ENCODE assay signal across 29 mouse cellular contexts in the genomic region with DNA sequence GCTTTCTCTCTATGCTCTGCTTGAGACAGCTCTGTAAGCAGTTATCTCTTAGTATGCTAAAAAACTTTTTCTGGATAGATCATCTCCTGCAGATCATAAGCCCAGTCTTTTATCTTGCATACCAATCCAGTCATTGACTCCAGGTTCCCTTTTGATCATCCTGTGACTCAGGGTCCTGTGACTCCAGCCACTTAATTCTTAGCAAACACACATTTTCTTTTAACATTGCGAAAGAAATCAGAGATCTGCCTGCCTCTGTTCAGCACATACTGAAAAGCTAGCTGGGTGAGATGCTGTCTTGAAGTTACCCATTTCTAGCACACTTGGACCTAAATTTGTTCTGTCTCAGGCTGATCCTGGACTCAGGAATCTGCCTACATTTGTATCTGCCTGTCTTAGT. TPM values are rescaled to one million over a fixed set of nuclear protein-coding genes. Genes with fewer than 3 reads are reported as not detected.
DNase-seq lines count a peak whose midpoint lies in the region; ATAC-seq and TF ChIP-seq lines count a peak whose summit lies in the region.
"Had no signal": no experiment of that assay in that cellular context is flagged by ENCODE, and none has a peak within 500 bp of the region (broad histone marks: within the 10 kb centered on the region; RNA-seq: fewer than 3 reads in every experiment).

No protein-coding gene starts in this region.

- no peak overlapping the region for H3K4me2 ChIP-seq in kidney, embryonic 16.5 days (replicated peaks; ENCODE audit: low read depth, low read length)
- H3K4me2 ChIP-seq: embryonic facial prominence, embryonic 13.5 days; forebrain, embryonic 12.5 days; forebrain, embryonic 15.5 days; heart, embryonic 13.5 days; hindbrain, embryonic 14.5 days had no signal

- H3K27me3 ChIP-seq in kidney, adult 2 months (replicated peaks; ENCODE audit: control insufficient read depth, insufficient read depth, low read length), result no peaks in the 10 kb centered on the region
- H3K27me3 ChIP-seq in kidney, embryonic 16.5 days (ENCODE audit: insufficient read depth, low read length), result peaks cover 36% of the 10 kb centered on the region
- H3K27me3 ChIP-seq: forebrain, embryonic 15.5 days had no signal

- no peak for TF ChIP-seq POLR2A in kidney, adult 2 months (IDR thresholded peaks at IDR 0.05; ENCODE audit: low read depth, low read length)

- no peaks in the 10 kb centered on the region for H3K9me3 ChIP-seq in kidney, embryonic 16.5 days (ENCODE audit: low read length)
- H3K9me3 ChIP-seq: embryonic facial prominence, embryonic 10.5 days; embryonic facial prominence, embryonic 13.5 days; forebrain, embryonic 12.5 days; forebrain, embryonic 15.5 days; heart, embryonic 10.5 days; heart, embryonic 13.5 days had no signal

- no peak overlapping the region for H3K4me3 ChIP-seq in kidney, adult 2 months (ENCODE audit: insufficient read depth, low read depth, low read length)
- H3K4me3 ChIP-seq in kidney, embryonic 16.5 days (ENCODE audit: low read length), result no peak overlapping the region
- H3K4me3 ChIP-seq: embryonic facial prominence, embryonic 10.5 days; embryonic facial prominence, embryonic 13.5 days; erythroblast, embryonic 14.5 days; forebrain, embryonic 12.5 days; forebrain, embryonic 15.5 days; heart, adult 2 months; heart, embryonic 10.5 days; heart, embryonic 13.5 days had no signal

- no peak for TF ChIP-seq CTCF in kidney, adult 2 months (conservative IDR thresholded peaks at IDR 0.05; ENCODE audit: insufficient read depth, insufficient read length, low read depth, low read length)

- DNase-seq in kidney, adult 2 months, result no peak
- DNase-seq in 3T3-L1 (ENCODE audit: low read depth, low spot score), result peak; percentile 23
- peak; percentile 25 for DNase-seq in Muller cell, postnatal 12 days (ENCODE audit: inconsistent ontology term)
- peak; percentile 66 for DNase-seq in yolk sac, embryonic 10.5 days (ENCODE audit: low spot score)
- DNase-seq in urinary bladder, adult 18-20 months (ENCODE audit: low spot score in 2 of 2), result no peak
- DNase-seq in gastrocnemius, postnatal 10 days, result no peak
- DNase-seq: adrenal gland, postnatal 10 days; adrenal gland, postnatal 36 days; cerebellum, adult 11 months; cerebellum, adult 8-10 months; cerebellum, postnatal 10 days; cerebellum, postnatal 36 days; embryo, embryonic 11 days; gastrocnemius, postnatal 36 days; heart, adult 2 months; heart, postnatal 14 days; heart, postnatal 4 days had no signal

- 61% methylated on average over 1 of the region's 1 CpGs for WGBS in kidney, adult 2 months
- 77% methylated on average over 1 of the region's 1 CpGs for WGBS in kidney, embryonic 16.5 days

- ATAC-seq in kidney, embryonic 16.5 days (ENCODE audit: low FRiP score, low TSS enrichment), result no peak
- ATAC-seq: forebrain, embryonic 15.5 days; hindbrain, postnatal 0 days; Patski had no signal

- no peak overlapping the region for H3K9ac ChIP-seq in kidney, embryonic 16.5 days (replicated peaks; ENCODE audit: low read length)
- H3K9ac ChIP-seq: embryonic facial prominence, embryonic 13.5 days; forebrain, embryonic 12.5 days; forebrain, embryonic 15.5 days; heart, embryonic 13.5 days; hindbrain, embryonic 14.5 days had no signal

- peaks cover 16% of the 10 kb centered on the region; the same call in 1 of the 2 replicates for H3K4me1 ChIP-seq in kidney, adult 2 months (ENCODE audit: control insufficient read depth, insufficient read depth, low read length)
- H3K4me1 ChIP-seq in kidney, embryonic 16.5 days (ENCODE audit: insufficient read depth, low read length), result no peaks in the 10 kb centered on the region
- H3K4me1 ChIP-seq: embryonic facial prominence, embryonic 13.5 days; heart, embryonic 13.5 days had no signal

- H3K36me3 ChIP-seq in kidney, adult 2 months (ENCODE audit: control insufficient read depth, insufficient read depth, low read length), result no peaks in the 10 kb centered on the region
- H3K36me3 ChIP-seq in kidney, embryonic 16.5 days (ENCODE audit: insufficient read depth, low read length), result no peaks in the 10 kb centered on the region
- H3K36me3 ChIP-seq: embryonic facial prominence, embryonic 10.5 days; embryonic facial prominence, embryonic 13.5 days; forebrain, embryonic 12.5 days; forebrain, embryonic 15.5 days; heart, embryonic 10.5 days; heart, embryonic 13.5 days had no signal

- 0 out of 2 replicates have a peak overlapping the region, but pooled peaks have one; percentile 36 for H3K27ac ChIP-seq in kidney, adult 2 months (ENCODE audit: insufficient read depth, low read depth, low read length)
- no peak overlapping the region for H3K27ac ChIP-seq in kidney, embryonic 16.5 days (ENCODE audit: low read length)
- H3K27ac ChIP-seq: embryonic facial prominence, embryonic 10.5 days; embryonic facial prominence, embryonic 13.5 days; forebrain, embryonic 12.5 days; forebrain, embryonic 15.5 days; heart, adult 2 months; heart, embryonic 10.5 days; heart, embryonic 13.5 days; hindbrain, embryonic 14.5 days; hindbrain, postnatal 0 days had no signal

RNA-seq across cellular contexts. Expression of a gene that starts 7.6 kb away (rescaled TPM):
- 67.6 and 79.1 TPM in 2 replicates for polyA plus RNA-seq in kidney, adult 2 months (2012; rRNA removed)
- 2.6 and 2.9 TPM in 2 replicates for polyA plus RNA-seq in kidney, embryonic 16.5 days (2015; fragmentation: Nextera tagmentation; extraction: Ambion mirVana)
- total RNA-seq in gastrocnemius, postnatal 10 days (2021), result 1 to 10 TPM; 1.4 to 1.6 TPM
- total RNA-seq: granulocyte monocyte progenitor cell, adult 5-6 weeks had no signal
- polyA plus RNA-seq: erythroblast, embryonic 14.5 days had no signal

Comparison
In these comparisons a context has a peak if more than half of its experiments do, and no peak if none do; other contexts are left out.
1. RNA of a gene that starts 7.6 kb away (polyA plus RNA-seq): 67.6 to 79.1 TPM in kidney, adult 2 months; 2.6 to 2.9 TPM in kidney, embryonic 16.5 days; every median in the first group is over 10 times any median in the second.
2. DNase-seq: peak in 3T3-L1 (single experiment), Muller cell, postnatal 12 days (single experiment) and yolk sac, embryonic 10.5 days (single experiment); none in kidney, adult 2 months (single experiment), urinary bladder, adult 18-20 months (0 of 2) and gastrocnemius, postnatal 10 days (single experiment).